Mouse (Mus musculus): Measurements from ENCODE around the gene Hist1h4f. TPM values are rescaled to one million over a fixed set of nuclear protein-coding genes. Genes with fewer than 3 reads are reported as not detected.

Hist1h4f gene
- total and polyA plus RNA-seq, 3 experiments, result 14.4 to 3,786 TPM; not detected in 1

DNA sequence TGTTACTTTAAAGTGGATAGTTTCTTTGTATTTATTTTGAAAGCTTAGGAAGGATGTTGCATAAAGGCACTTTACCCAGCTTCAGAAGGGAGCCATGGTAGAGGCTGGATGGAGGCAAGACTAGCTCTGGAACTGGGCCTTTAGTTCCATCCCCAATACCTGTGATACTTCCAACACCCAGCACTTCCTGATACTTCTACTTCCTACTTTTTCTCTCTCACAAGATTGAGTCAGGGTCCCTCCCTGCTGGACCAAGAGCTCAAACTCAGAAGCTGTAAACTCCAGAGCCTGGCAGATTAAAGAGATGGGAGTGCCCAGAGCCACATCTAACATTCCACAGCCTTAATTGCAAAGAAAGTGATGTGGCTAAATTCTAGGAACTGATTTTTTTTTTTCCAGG, 32.9 kb upstream of the Hist1h4f start:
- no peaks in the 10 kb centered on the region for H3K27me3 ChIP-seq (ENCODE audit: control insufficient read depth in 1 of 2, insufficient read depth in 2 of 2, low read length in 2 of 2)
- TF ChIP-seq GATA1 (IDR thresholded peaks at IDR 0.05; ENCODE audit: low read depth, low read length) (no peak), TBP (IDR thresholded peaks at IDR 0.05; ENCODE audit: low read depth, low read length) (0 out of 2 replicates have a peak, but pooled peaks have one; percentile 35), USF1 (IDR thresholded peaks at IDR 0.05; ENCODE audit: low read depth, low read length) (no peak), ZNF384 (IDR thresholded peaks at IDR 0.05; ENCODE audit: low read depth, low read length) (no peak)
- peak overlapping the region; percentile 98 for H3K27ac ChIP-seq (ENCODE audit: control insufficient read depth, low read depth, low read length)
- H3K36me3 ChIP-seq (ENCODE audit: control insufficient read depth in 1 of 2, insufficient read depth in 2 of 2, low read length in 2 of 2), result peaks cover 0 to 37% of the 10 kb centered on the region in 2 experiments; a peak in 2 of 4 replicates
- no peaks in the 10 kb centered on the region; the same call in 1 of the 2 replicates for H3K79me2 ChIP-seq (ENCODE audit: control insufficient read depth, insufficient read depth, low read length, poor library complexity)
- H3K4me3 ChIP-seq (ENCODE audit: control insufficient read depth in 1 of 2, insufficient read depth in 1 of 2, low read depth in 2 of 2, low read length in 2 of 2), result peak overlapping the region; percentile 51 to 60
- H3K9me3 ChIP-seq (replicated peaks; ENCODE audit: insufficient read depth, low read length), result no peaks in the 10 kb centered on the region
- DNase-seq (ENCODE audit: low read depth, low spot score), result peak; percentile 73
- peaks cover 0 to 10% of the 10 kb centered on the region in 2 experiments; a peak in 2 of 4 replicates for H3K4me1 ChIP-seq (ENCODE audit: control insufficient read depth in 1 of 2, insufficient read depth in 2 of 2, low read length in 2 of 2)
- H3K9ac ChIP-seq (ENCODE audit: control insufficient read depth, low read depth, low read length, poor library complexity, severe bottlenecking), result peak overlapping the region; percentile 80

DNA sequence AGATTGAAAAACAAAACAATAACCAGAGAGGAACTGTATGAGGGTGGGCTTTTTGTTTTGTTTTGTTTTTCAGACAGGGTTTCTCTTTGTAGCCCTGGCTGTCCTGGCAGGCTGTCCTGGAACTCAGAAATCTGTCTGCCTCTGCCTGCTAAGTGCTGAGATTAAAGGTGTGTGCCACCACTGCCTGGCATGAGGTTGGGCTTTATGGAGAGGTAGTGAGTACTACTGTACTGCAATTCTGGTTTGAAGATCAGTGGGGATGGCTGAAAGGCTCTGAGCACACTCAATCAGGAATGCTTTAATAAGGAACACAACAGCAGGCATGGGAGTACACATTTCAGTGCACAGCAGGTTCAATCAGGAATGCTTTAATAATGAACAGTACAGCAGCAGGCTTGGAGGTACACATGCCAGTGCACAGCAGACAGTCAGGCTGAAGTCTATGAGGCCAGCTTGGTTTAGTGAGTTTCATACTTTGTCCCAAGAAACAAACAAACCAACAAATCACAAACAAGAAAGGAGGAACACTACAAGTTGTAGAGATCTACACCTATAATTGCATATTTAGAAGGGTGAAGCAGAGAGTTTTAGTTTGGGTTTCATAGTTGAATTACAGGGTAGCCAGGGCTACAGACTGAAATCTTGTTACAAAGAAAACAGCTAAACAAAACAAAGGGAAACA, 32.1 kb upstream of the Hist1h4f start:
- Histone ChIP-seq H3K9ac (ENCODE audit: control insufficient read depth, low read depth, low read length, poor library complexity, severe bottlenecking) (peak overlapping the region; percentile 80), H3K27me3 (ENCODE audit: control insufficient read depth in 1 of 2, insufficient read depth in 2 of 2, low read length in 2 of 2) (no peaks in the 10 kb centered on the region), H3K36me3 (ENCODE audit: control insufficient read depth in 1 of 2, insufficient read depth in 2 of 2, low read length in 2 of 2) (peaks cover 0 to 40% of the 10 kb centered on the region in 2 experiments; a peak in 2 of 4 replicates), H3K4me1 (ENCODE audit: control insufficient read depth in 1 of 2, insufficient read depth in 2 of 2, low read length in 2 of 2) (peaks cover 0 to 10% of the 10 kb centered on the region in 2 experiments; a peak in 2 of 4 replicates), H3K79me2 (ENCODE audit: control insufficient read depth, insufficient read depth, low read length, poor library complexity) (no peaks in the 10 kb centered on the region; the same call in 1 of the 2 replicates), H3K9me3 (replicated peaks; ENCODE audit: insufficient read depth, low read length) (no peaks in the 10 kb centered on the region), H3K4me3 (ENCODE audit: control insufficient read depth in 1 of 2, insufficient read depth in 1 of 2, low read depth in 2 of 2, low read length in 2 of 2) (no peak overlapping the region), H3K27ac (ENCODE audit: control insufficient read depth, low read depth, low read length) (peak overlapping the region; percentile 83)
- TF ChIP-seq BHLHE40 (IDR thresholded peaks at IDR 0.05; ENCODE audit: borderline replicate concordance, low read depth, low read length) (no peak), MXI1 (IDR thresholded peaks at IDR 0.05; ENCODE audit: low read depth, low read length) (no peak), MAFK (IDR thresholded peaks at IDR 0.05; ENCODE audit: borderline replicate concordance, low read depth, low read length) (no peak), TCF12 (IDR thresholded peaks at IDR 0.05; ENCODE audit: low read depth, low read length) (no peak), ZKSCAN1 (IDR thresholded peaks at IDR 0.05; ENCODE audit: low read depth, low read length) (no peak), NELFE (IDR thresholded peaks at IDR 0.05; ENCODE audit: low read depth, low read length) (no peak), MAX (IDR thresholded peaks at IDR 0.05; ENCODE audit: low read length) (no peak), CHD2 (IDR thresholded peaks at IDR 0.05; ENCODE audit: low read length) (no peak), MAZ (IDR thresholded peaks at IDR 0.05; ENCODE audit: low read depth, low read length) (no peak), SIN3A (IDR thresholded peaks at IDR 0.05; ENCODE audit: low read length) (no peak), EP300 (IDR thresholded peaks at IDR 0.05; ENCODE audit: low read depth in 1 of 2, low read length in 2 of 2) (no peak), HCFC1 (IDR thresholded peaks at IDR 0.05; ENCODE audit: low read depth, low read length) (no peak), RAD21 (IDR thresholded peaks at IDR 0.05; ENCODE audit: low read depth, low read length) (no peak), SMC3 (IDR thresholded peaks at IDR 0.05; ENCODE audit: low read depth, low read length) (no peak), POLR2AphosphoS5 (IDR thresholded peaks at IDR 0.05; ENCODE audit: borderline replicate concordance, low read depth, low read length) (no peak), UBTF (IDR thresholded peaks at IDR 0.05; ENCODE audit: borderline replicate concordance, insufficient read depth, low read depth, low read length) (no peak), CTCF (IDR thresholded peaks at IDR 0.05 in 2 of 3, conservative IDR thresholded peaks at IDR 0.05 in 1 of 3; ENCODE audit: control insufficient read depth in 1 of 3, insufficient read depth in 1 of 3, low read depth in 2 of 3, low read length in 3 of 3, poor library complexity in 1 of 3, severe bottlenecking in 1 of 3) (no peak)
- DNase-seq (ENCODE audit: low read depth, low spot score), result peak; percentile 50

All from MEL (cell line).